Mouse (Mus musculus): ENCODE measurements around the gene Erf. TPM values are rescaled to one million over a fixed set of nuclear protein-coding genes. Genes with fewer than 3 reads are reported as not detected.

Erf gene
- total RNA-seq (2021): 10 to 100 TPM; 43.1 to 46.3 TPM
- long read RNA-seq, partial matches to known transcripts: 0 of 3 reads
- long read RNA-seq, other reads (novel, unspliced or antisense): 3 of 3 reads

GRCm38 (mm10) chr7:25250141-25250972 is at the start of gene Erf:
Gene Erf, minus strand, starts transcription at chr7:25250761.
- peak; percentile 91 to 97 for DNase-seq (ENCODE audit: low spot score in 2 of 2)

DNA sequence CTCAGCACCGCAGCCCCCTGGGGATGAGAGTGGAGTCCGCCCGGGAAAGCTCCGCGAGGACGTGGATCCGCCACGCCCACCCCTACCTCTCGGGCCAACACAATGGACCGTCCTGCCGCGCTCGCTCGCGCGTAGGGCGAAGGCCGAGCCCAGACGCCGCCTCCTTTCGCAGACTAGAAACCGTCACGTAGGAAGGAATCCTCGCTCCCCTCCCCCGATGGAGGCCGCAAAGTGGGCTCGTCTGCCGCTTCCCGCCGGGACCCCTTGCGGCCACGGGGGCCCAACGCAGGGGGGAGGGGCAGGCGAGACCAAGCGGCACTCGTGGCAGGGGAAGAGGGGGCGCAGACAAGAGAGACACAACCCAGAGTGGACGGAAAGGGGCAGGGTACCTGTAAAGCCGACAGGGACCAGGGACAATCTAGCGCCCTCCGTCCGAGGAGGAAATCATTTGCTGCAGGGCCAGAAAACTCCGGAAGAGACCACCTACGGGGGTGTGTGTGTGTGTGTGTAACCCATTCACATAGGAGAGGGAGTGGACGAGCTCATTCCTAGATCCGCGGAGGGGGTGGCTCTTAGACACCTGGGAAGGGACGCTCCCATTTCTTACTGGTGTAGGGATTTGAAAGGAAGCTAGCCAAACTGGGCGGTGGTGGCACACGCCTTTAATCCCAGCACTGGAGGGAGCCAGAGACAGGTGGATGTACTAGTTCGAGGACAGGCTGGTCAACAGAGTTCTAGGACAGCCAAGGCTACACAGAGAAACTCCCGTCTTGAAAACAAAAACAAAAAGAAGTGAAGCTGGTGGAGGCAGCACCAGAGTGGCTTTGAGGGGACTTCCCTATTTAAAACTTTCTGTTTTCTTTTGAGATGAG is 47.1 kb upstream of the Erf start, which contains the start of gene Pafah1b3:
Gene Pafah1b3 (minus strand): TSS at position 533 of the 872 bp plus-strand sequence.
- peak; percentile 62 to 79 for DNase-seq (ENCODE audit: low spot score in 2 of 2)

DNA sequence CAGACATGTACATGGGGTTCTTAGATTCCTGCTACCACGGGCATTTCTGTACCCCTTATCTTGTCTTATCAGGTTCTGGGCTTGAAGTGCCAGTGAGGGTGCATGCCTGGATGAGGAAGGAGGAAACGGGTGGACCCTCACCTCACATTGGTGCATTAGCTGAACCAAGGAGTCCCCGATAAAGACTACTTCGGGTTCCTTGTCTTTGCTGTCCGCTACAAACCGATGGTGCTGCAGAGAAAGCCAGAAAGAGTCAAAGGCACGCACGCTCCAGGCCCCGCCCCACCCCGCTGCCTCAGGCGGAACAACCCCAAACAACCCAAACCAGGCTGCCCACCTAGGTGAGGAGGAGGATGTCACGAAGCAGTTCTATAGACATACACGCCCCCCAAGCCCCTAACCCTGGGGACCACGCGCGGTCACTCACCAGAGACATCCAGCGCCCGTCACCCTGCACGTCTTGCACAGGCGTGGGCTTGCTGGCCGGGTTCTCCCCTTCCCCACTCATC is 46.4 kb upstream of the Erf start:
- DNase-seq (ENCODE audit: low spot score in 2 of 2): no peak

- DNase-seq (ENCODE audit: low spot score in 2 of 2): no peak
Observed at GRCm38 (mm10) chr7:25294960-25295722, 44.6 kb upstream of the Erf start.

GRCm38 (mm10) chr7:25294495-25294894 is 43.9 kb upstream of the Erf start:
- no peak for DNase-seq (ENCODE audit: low spot score in 2 of 2)

- DNase-seq (ENCODE audit: low spot score in 2 of 2): no peak
Observed at GRCm38 (mm10) chr7:25293191-25293739, 42.7 kb upstream of the Erf start.

- no peak for DNase-seq (ENCODE audit: low spot score in 2 of 2)
Observed at GRCm38 (mm10) chr7:25292107-25292506, 41.5 kb upstream of the Erf start.

DNA sequence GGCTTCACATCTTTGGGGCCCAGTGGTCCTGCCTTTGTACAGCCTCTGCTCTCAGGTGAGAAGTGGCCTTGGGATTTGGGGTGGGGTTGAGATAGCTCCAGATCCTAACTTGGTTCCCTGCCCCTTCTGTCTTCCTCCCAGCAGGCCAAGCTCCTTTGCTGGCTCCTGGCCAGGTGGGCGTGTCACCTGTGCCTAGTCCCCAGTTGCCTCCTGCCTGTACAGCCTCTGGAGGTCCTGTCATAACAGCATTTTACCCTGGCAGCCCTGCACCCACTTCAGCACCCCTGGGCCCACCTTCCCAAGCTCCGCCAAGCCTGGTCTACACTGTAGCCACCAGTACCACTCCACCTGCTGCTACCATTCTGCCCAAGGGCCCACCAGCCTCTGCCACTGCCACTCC is 40.4 kb upstream of the Erf start:
- no peak for DNase-seq (ENCODE audit: low spot score in 2 of 2)

DNA sequence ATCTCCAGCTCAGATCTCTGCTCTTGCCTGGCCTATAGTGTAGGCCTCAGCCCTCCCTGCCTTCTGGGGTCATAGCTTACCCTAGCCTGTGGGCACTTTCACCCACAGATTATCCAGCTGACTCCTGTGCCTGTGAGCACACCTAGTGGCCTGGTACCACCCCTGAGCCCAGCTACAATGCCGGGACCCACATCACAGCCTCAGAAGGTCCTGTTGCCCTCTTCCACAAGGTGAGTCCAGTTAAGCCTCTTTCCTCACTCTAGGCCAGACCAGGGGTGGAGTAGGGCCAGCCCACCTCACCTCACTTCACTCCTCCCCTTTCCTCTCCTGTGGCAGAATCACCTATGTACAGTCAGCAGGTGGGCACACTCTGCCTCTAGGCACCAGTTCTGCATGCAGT is 39.9 kb upstream of the Erf start:
- DNase-seq (ENCODE audit: low spot score in 2 of 2): no peak

DNA sequence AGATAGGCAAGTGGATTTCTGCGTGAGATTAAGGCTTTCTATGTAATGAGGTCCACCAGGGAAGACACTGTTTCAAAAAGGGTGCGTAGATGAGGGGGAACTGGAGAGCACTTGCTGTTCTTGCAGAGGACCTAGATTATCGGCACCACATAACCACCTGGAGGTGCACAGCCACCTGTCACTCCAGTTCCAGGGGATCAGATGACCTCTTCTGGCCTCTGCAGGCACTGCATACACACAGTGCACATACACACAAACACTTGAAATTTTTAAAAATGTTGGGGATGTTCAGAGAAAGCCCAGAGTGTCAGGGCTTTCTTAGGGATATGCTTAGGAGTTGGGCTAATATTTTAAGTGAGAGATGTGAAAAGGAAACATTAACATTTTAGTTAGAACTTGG is 39.4 kb upstream of the Erf start:
- no peak for DNase-seq (ENCODE audit: low spot score in 2 of 2)

- no peak for DNase-seq (ENCODE audit: low spot score in 2 of 2)
Observed at GRCm38 (mm10) chr7:25288721-25289120, 38.2 kb upstream of the Erf start.

DNA sequence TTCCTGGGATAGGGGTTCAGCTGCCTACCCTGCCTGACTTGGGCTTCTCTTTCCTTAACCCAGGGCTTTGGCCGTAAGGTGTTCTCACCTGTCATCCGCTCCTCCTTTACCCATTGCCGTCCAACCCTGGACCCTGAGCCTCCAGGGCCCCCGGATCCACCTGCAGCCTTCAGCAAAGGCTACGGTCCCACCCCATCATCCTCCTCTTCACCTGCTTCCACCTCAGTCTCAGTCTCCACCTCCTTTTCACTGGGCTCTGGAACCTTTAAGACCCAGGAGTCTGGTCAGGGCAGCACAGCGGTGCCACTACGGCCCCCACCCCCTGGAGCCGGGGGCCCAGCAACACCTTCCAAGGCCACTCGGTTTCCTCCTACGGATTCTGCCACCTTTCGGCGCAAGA is 37.5 kb upstream of the Erf start:
- DNase-seq (ENCODE audit: low spot score in 2 of 2): no peak

GRCm38 (mm10) chr7:25286989-25287388 is 36.4 kb upstream of the Erf start:
- DNase-seq (ENCODE audit: low spot score in 2 of 2): no peak

DNA sequence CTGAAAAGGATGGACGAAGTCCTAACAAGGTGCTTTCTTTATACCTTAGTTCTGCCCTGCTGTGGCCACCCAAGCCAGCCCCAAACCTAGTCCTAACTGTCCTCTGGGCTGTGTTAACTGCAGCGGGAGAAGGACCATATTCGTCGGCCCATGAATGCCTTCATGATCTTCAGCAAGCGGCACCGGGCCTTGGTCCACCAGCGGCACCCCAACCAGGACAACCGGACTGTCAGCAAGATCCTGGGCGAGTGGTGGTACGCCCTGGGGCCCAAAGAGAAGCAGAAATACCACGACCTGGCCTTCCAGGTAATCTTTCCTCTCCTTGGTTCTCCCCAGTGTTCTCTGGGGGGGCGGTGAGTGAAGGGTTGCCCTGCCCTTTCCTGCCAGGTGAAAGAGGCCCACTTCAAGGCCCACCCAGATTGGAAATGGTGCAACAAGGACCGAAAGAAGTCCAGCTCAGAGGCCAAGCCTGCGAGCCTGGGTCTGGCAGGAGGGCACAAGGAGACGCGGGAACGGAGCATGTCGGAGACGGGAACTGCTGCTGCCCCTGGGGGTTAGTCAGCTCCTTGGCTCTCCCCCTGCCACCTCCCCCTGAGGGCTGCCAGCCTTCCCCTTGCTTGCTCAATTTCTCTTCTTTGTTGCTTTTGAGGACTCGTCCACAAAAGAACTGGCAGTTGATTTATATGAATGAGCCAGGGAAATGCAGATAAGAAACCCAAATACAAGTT is 35.1 kb upstream of the Erf start:
- DNase-seq (ENCODE audit: low spot score in 2 of 2): no peak

GRCm38 (mm10) chr7:25284766-25285165 is 34.2 kb upstream of the Erf start:
- no peak for DNase-seq (ENCODE audit: low spot score in 2 of 2)

- no peak for DNase-seq (ENCODE audit: low spot score in 2 of 2)
Observed at GRCm38 (mm10) chr7:25284171-25284570, 33.6 kb upstream of the Erf start.

DNA sequence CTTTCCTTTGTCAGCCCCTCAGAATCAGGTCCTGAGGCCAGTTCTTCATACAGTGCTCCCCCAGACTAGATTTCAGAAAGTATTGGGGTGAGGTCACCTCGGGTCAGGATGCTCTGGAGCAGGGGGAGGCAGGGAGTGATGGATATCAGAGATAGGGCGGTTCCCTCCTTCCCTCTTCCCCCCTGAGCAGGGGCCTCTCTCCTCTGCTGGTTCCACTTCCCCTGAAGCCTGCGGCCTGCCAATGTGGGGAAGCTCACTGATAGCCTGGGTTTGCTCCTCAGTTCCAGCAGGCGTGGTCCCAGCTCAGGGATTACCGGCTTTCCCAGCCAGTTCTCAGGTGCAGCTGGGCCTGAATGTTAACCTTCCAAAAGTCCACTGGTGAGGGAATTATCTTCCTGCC is 33.1 kb upstream of the Erf start:
- DNase-seq (ENCODE audit: low spot score in 2 of 2): no peak

- DNase-seq (ENCODE audit: low spot score in 2 of 2): no peak
Observed at GRCm38 (mm10) chr7:25282731-25283211, 32.2 kb upstream of the Erf start.

GRCm38 (mm10) chr7:25281734-25282601 is 31.4 kb upstream of the Erf start:
- peak; percentile 94 to 98 for DNase-seq (ENCODE audit: low spot score in 2 of 2)
